Mouse (Mus musculus) CH12.LX (cell line): ENCODE results near the gene Tcirg1. TPM values are rescaled to one million over a fixed set of nuclear protein-coding genes. Genes with fewer than 3 reads are reported as not detected.

Experiments used
- DNase-seq: peaks from one replicate; pipeline ENCODE4 v3.0.0-alpha.2; 2013; ENCODE audit errors: extremely low read depth
- H3K27ac ChIP-seq: 2 replicates; pipeline ENCODE4 v1.5.1; 2012; ENCODE audit warnings: low read depth, mild to moderate bottlenecking, control low read depth, moderate library complexity; ENCODE audit not compliant: insufficient read depth
- H3K27me3 ChIP-seq: replicated peaks from 2 replicates; pipeline ENCODE3; 2012; ENCODE audit warnings: inconsistent platforms
- H3K36me3 ChIP-seq, 2 experiments: replicated peaks in 1 of 2; 2 replicates each; pipeline versions ENCODE3 to v1.6.1; 2012; ENCODE audit warnings: inconsistent platforms in 1 of 2, low read length in 1 of 2, mild to moderate bottlenecking in 1 of 2, mixed read lengths in 1 of 2, moderate library complexity in 1 of 2; ENCODE audit not compliant: control insufficient read depth in 1 of 2, insufficient read depth in 1 of 2
- H3K4me1 ChIP-seq, 2 experiments: 2 replicates each; pipeline ENCODE4 v1.6.1; 2012; ENCODE audit warnings: inconsistent platforms in 1 of 2, moderate library complexity in 1 of 2; ENCODE audit not compliant: insufficient read depth in 2 of 2, control insufficient read depth in 1 of 2
- H3K4me2 ChIP-seq: 2 replicates; pipeline ENCODE4 v1.6.1; 2012; ENCODE audit warnings: low read depth, mild to moderate bottlenecking, control low read depth; ENCODE audit not compliant: poor library complexity, insufficient read depth, severe bottlenecking
- H3K4me3 ChIP-seq, 3 experiments: fragments of 150-350 bp in 1 of 3; sonication (generic) in 1 of 3; replicated peaks in 1 of 3; 2 replicates each; pipeline versions ENCODE3 to v1.5.1; 2011 to 2012; ENCODE audit warnings: low read depth in 2 of 3, low read length in 2 of 3, mild to moderate bottlenecking in 2 of 3, moderate library complexity in 2 of 3, control low read depth in 1 of 3, improper control_type of control experiment in 1 of 3, inconsistent platforms in 1 of 3, mixed read lengths in 1 of 3; ENCODE audit not compliant: poor library complexity in 1 of 3
- H3K79me2 ChIP-seq: replicated peaks from 2 replicates; pipeline ENCODE4 v1.6.1; 2012; ENCODE audit warnings: mild to moderate bottlenecking, moderate library complexity; ENCODE audit not compliant: control insufficient read depth, poor library complexity, insufficient read depth, severe bottlenecking; ENCODE audit errors: extremely low read depth
- H3K9ac ChIP-seq: 2 replicates; pipeline ENCODE4 v1.6.1; 2012; ENCODE audit warnings: low read depth, mild to moderate bottlenecking, control low read depth, moderate library complexity; ENCODE audit not compliant: insufficient read depth
- H3K9me3 ChIP-seq: replicated peaks from 2 replicates; pipeline ENCODE3; 2012; ENCODE audit warnings: low read length, inconsistent platforms, mixed read lengths
- CHD1 ChIP-seq: IDR thresholded peaks from 2 replicates; pipeline ENCODE4 v1.6.1; 2012; ENCODE audit warnings: low read depth, low read length, improper control_type of control experiment, inconsistent platforms
- CTCF ChIP-seq, 2 experiments: IDR thresholded peaks in 1 of 2; conservative IDR thresholded peaks in 1 of 2; 2 replicates each; pipeline ENCODE4 v1.5.1; 2011 to 2012; ENCODE audit warnings: low read depth in 2 of 2, low read length in 2 of 2, improper control_type of control experiment in 1 of 2, inconsistent platforms in 1 of 2, mild to moderate bottlenecking in 1 of 2, moderate library complexity in 1 of 2
- ELF1 ChIP-seq: IDR thresholded peaks from 2 replicates; pipeline ENCODE4 v1.6.1; 2014; ENCODE audit warnings: low read depth, mild to moderate bottlenecking, inconsistent platforms, low read length, improper control_type of control experiment
- IRF4 ChIP-seq: IDR thresholded peaks from 2 replicates; pipeline ENCODE4 v1.6.1; 2014; ENCODE audit warnings: low read depth, mild to moderate bottlenecking, inconsistent platforms, low read length, improper control_type of control experiment
- JUN ChIP-seq: IDR thresholded peaks from 2 replicates; pipeline ENCODE4 v1.6.1; 2011; ENCODE audit warnings: low read depth, mild to moderate bottlenecking, low read length, improper control_type of control experiment, moderate library complexity; ENCODE audit not compliant: insufficient read depth
- KAT2A ChIP-seq: IDR thresholded peaks from 2 replicates; pipeline ENCODE4 v1.6.1; 2012; ENCODE audit warnings: low read length, improper control_type of control experiment, inconsistent platforms; ENCODE audit not compliant: insufficient replicate concordance
- MAFK ChIP-seq: IDR thresholded peaks from 2 replicates; pipeline ENCODE4 v1.6.1; 2011; ENCODE audit warnings: low read length, improper control_type of control experiment; ENCODE audit not compliant: insufficient replicate concordance
- MAZ ChIP-seq: IDR thresholded peaks from 2 replicates; pipeline ENCODE4 v1.6.1; 2012; ENCODE audit warnings: low read depth, mild to moderate bottlenecking, inconsistent platforms, low read length, improper control_type of control experiment, moderate library complexity
- MXI1 ChIP-seq: IDR thresholded peaks from 2 replicates; pipeline ENCODE4 v1.6.1; 2011; ENCODE audit warnings: mild to moderate bottlenecking, low read depth, low read length, improper control_type of control experiment
- NELFE ChIP-seq: IDR thresholded peaks from 2 replicates; pipeline ENCODE4 v1.6.1; 2011; ENCODE audit warnings: low read depth, low read length, improper control_type of control experiment
- NRF1 ChIP-seq: IDR thresholded peaks from 2 replicates; pipeline ENCODE4 v1.6.1; 2014; ENCODE audit warnings: low read depth, mild to moderate bottlenecking, inconsistent platforms, low read length, improper control_type of control experiment, moderate library complexity
- POLR2A ChIP-seq: IDR thresholded peaks from 2 replicates; pipeline ENCODE4 v1.6.1; 2011; ENCODE audit warnings: low read depth, mild to moderate bottlenecking, improper control_type of control experiment, low read length
- POLR2AphosphoS2 ChIP-seq: IDR thresholded peaks from 2 replicates; pipeline ENCODE4 v1.6.1; 2011; ENCODE audit warnings: low read depth, low read length, improper control_type of control experiment
- RAD21 ChIP-seq: IDR thresholded peaks from 2 replicates; pipeline ENCODE4 v1.6.1; 2011; ENCODE audit warnings: low read depth, mild to moderate bottlenecking, low read length, improper control_type of control experiment, moderate library complexity
- SIN3A ChIP-seq: IDR thresholded peaks from 2 replicates; pipeline ENCODE4 v1.6.1; 2012; ENCODE audit warnings: low read length, improper control_type of control experiment, inconsistent platforms
- SMC3 ChIP-seq: IDR thresholded peaks from 2 replicates; pipeline ENCODE4 v1.6.1; 2011; ENCODE audit warnings: low read depth, low read length, improper control_type of control experiment
- TCF12 ChIP-seq: IDR thresholded peaks from 2 replicates; pipeline ENCODE4 v1.6.1; 2014; ENCODE audit warnings: low read depth, mild to moderate bottlenecking, inconsistent platforms, low read length, improper control_type of control experiment
- USF2 ChIP-seq: conservative IDR thresholded peaks from 2 replicates; pipeline ENCODE4 v1.6.1; 2011; ENCODE audit warnings: low read depth, low read length, improper control_type of control experiment
- ZKSCAN1 ChIP-seq: IDR thresholded peaks from 2 replicates; pipeline ENCODE4 v1.6.1; 2012; ENCODE audit warnings: low read depth, inconsistent platforms, low read length, improper control_type of control experiment, borderline replicate concordance
- ZMIZ1 ChIP-seq: IDR thresholded peaks from 2 replicates; pipeline ENCODE4 v1.6.1; 2012; ENCODE audit warnings: low read depth, mild to moderate bottlenecking, inconsistent platforms, low read length, improper control_type of control experiment
- ZNF384 ChIP-seq: IDR thresholded peaks from 2 replicates; pipeline ENCODE4 v1.6.1; 2012; ENCODE audit warnings: low read depth, low read length, improper control_type of control experiment, inconsistent platforms
- dilution Hi-C: fragments of 300-500 bp; cut with MboI; formaldehyde crosslinking; loops from 2 replicates; pipeline ENCODE4 v1.14.3; 2020; ENCODE audit warnings: low sequenced_read_pairs; ENCODE audit not compliant: extremely low pct_unique_long_range_greater_than_20kb, extremely low pct_ligation_motif_present
- in situ Hi-C: fragments of 300-500 bp; cut with MboI; formaldehyde crosslinking; loops from 3 replicates; pipeline ENCODE4 v1.14.3; 2019; ENCODE audit warnings: low sequenced_read_pairs, low pct_ligation_motif_present, low pct_unique_long_range_greater_than_20kb, mixed read lengths
- polyA plus RNA-seq: library from polyadenylated mRNA; unstranded; fragments of >175 nt; gene quantifications from 2 replicates; pipeline ENCODE4 v1.2.1, GENCODE M21; 2012; ENCODE audit warnings: low read depth; ENCODE audit not compliant: insufficient read length
- total RNA-seq, 2 experiments: library from RNA; depleted of rRNA; stranded (reverse); fragments of 300-350 nt in 1 of 2; fragments of >200 nt in 1 of 2; gene quantifications; 2 replicates each; pipeline ENCODE4 v1.2.3; 2012 to 2014

Gene Tcirg1
- total and polyA plus RNA-seq, 3 experiments = 46.6 to 62.8 (median 48.5) TPM

DNA sequence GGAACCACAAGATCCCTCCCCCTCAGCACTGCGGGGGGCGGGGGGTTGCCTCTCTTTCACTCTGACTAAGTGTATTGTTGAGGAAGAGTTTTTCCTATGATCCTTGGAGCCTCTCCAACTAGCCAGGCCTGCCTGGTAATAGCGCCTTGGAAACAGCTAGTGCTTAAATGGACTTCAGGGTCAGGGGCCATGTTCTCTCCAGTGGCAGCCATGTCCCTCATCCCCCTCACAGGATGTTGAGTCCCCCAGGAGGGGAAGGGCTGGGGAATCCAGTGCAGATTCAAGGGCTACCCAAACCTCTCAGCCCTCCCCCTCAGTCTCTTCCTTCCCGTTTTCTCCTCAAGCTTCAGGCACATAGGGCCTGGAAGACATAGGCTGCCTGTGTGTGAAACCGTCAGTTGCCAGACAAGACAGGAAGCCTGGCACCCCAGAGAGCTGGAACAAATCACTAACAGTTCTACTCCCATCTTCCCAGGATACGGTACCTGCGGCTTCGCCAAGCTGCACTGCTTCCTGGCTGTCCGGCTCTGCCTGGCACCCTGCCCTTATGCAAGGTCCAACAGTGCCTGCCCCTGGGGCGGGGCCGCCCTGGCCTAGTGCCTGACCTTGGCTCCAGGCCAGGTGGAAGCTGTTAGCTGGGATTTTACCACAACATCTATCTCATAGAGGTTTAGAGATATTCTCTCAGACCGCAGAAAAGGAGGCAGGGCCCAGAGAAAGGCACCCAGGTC, 22.4 kb upstream of the Tcirg1 start, which contains the start of gene Aldh3b1:
Gene Aldh3b1, minus strand, starts transcription at position 598 of the 731 bp plus-strand sequence.
- Histone ChIP-seq H3K27me3 (no peaks in the 10 kb centered on the region), H3K27ac (no peak within 1 kb of the TSS), H3K79me2 (no peaks in the 10 kb centered on the region), H3K36me3 (no peaks in the 10 kb centered on the region), H3K4me3 (peak within 1 kb of the TSS in 2 of 3 experiments; percentile 13 to 19), H3K4me1 (peaks cover 39 to 82% of the 10 kb centered on the region in 2 experiments), H3K9me3 (no peaks in the 10 kb centered on the region)
- DNase-seq = no peak
- TF ChIP-seq IRF4 = peak; percentile 21; the same call in 1 of the 2 replicates
- TF ChIP-seq TCF12 = no peak
- TF ChIP-seq, all 38 proteins: peak for 1
- Histone ChIP-seq H3K9ac (no peak within 1 kb of the TSS), H3K4me2 (no peak within 1 kb of the TSS)
- in situ Hi-C loops (no loop called here), dilution Hi-C loops (no loop called here)

DNA sequence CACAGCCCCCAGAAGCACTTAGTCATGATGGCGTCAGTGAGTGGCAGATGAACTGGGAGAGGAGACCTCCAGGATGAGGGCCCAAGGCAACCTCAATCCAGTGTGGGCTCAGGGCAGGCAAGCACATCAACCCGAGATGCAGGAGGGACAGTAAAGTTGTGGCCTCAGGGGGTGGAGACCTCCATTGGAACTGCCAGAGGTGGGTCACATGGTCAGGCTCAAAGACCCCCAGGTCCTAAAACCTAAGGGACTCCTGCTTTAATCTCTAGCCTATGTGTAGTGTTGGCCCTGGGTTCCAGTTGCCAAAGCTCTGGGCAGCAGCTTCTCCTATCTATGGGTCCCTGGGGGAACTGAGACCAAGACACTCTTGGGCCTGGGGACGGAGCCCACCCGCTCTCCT, 21.8 kb upstream of the Tcirg1 start:
- H3K36me3 ChIP-seq = no peaks in the 10 kb centered on the region
- dilution Hi-C loops (no loop called here), in situ Hi-C loops (no loop called here)
- H3K9ac ChIP-seq = no peak overlapping the region
- H3K9me3 ChIP-seq = no peaks in the 10 kb centered on the region
- DNase-seq = no peak
- no peaks in the 10 kb centered on the region for H3K79me2 ChIP-seq
- peaks cover 41 to 82% of the 10 kb centered on the region in 2 experiments for H3K4me1 ChIP-seq
- H3K4me2 ChIP-seq = no peak overlapping the region
- no peak overlapping the region for H3K27ac ChIP-seq
- TF ChIP-seq CHD1 (no peak), RAD21 (no peak), ZNF384 (no peak), KAT2A (no peak), POLR2A (no peak), CTCF (conservative IDR thresholded peaks at IDR 0.05 in 1 of 2, IDR thresholded peaks at IDR 0.05 in 1 of 2; ENCODE audit: low read depth in 2 of 2, low read length in 2 of 2) (no peak), ZMIZ1 (no peak), NELFE (no peak), ELF1 (no peak), SMC3 (no peak), MXI1 (no peak), SIN3A (no peak), ZKSCAN1 (no peak), JUN (no peak), NRF1 (no peak), MAFK (no peak), USF2 (no peak), MAZ (no peak), POLR2AphosphoS2 (no peak)
- H3K27me3 ChIP-seq = no peaks in the 10 kb centered on the region
- H3K4me3 ChIP-seq = no peak overlapping the region
